ENCODE assay signal across 22 mouse cellular contexts in genomic region chr13:100697541-100697940, GRCm38 (mm10). TPM values are rescaled to one million over a fixed set of nuclear protein-coding genes. Genes with fewer than 3 reads are reported as not detected.
A peak's percentile ranks its signal among the peaks of the same experiment; 100 is the strongest.
DNase-seq lines count a peak whose midpoint lies in the region; ATAC-seq and TF ChIP-seq lines count a peak whose summit lies in the region.
"Had no signal": no experiment of that assay in that cellular context is flagged by ENCODE, and none has a peak within 500 bp of the region (broad histone marks: within the 10 kb centered on the region; RNA-seq: fewer than 3 reads in every experiment).

No protein-coding gene starts in this region.

- no peak for TF ChIP-seq CTCF in gastrocnemius, adult 2 months (IDR thresholded peaks at IDR 0.05)
- no peak for TF ChIP-seq CTCF in bone marrow macrophage, adult 2 months (IDR thresholded peaks at IDR 0.05; ENCODE audit: low read depth, low read length)

- no peak for TF ChIP-seq POLR2A in bone marrow macrophage, adult 2 months (IDR thresholded peaks at IDR 0.05; ENCODE audit: borderline replicate concordance, low read depth, low read length)

- DNase-seq in gastrocnemius, adult 2 months = peak; percentile 51
- no peak for DNase-seq in gastrocnemius, postnatal 25 days
- DNase-seq in 416B (ENCODE audit: low read depth) = peak; percentile 34
- DNase-seq in urinary bladder, postnatal 4 days (ENCODE audit: low spot score in 2 of 2) = no peak
- no peak for DNase-seq in adrenal gland, postnatal 25 days
- no peak for DNase-seq in adrenal gland, postnatal 36 days
- DNase-seq: adrenal gland, postnatal 10 days; cerebellum, adult 18-20 months; cerebellum, adult 9-10 months; cerebellum, postnatal 14 days; kidney, adult 11 months had no signal

- no peak overlapping the region for H3K4me3 ChIP-seq in gastrocnemius, adult 2 months
- no peak overlapping the region for H3K4me3 ChIP-seq in bone marrow macrophage, adult 2 months (ENCODE audit: insufficient read depth, low read length)
- H3K4me3 ChIP-seq: embryonic facial prominence, embryonic 12.5 days; embryonic facial prominence, embryonic 15.5 days; forebrain, embryonic 12.5 days; forebrain, embryonic 15.5 days; hindbrain, embryonic 12.5 days; intestine, embryonic 15.5 days had no signal

- intact Hi-C loops in gastrocnemius, adult 2 months (cut with DNase I) = no loop called here

- peak; percentile 66 for ATAC-seq in megakaryocyte, adult 5-6 weeks (ENCODE audit: poor library complexity, severe bottlenecking)
- ATAC-seq: forebrain, embryonic 15.5 days; hindbrain, embryonic 16.5 days; intestine, embryonic 15.5 days; Patski had no signal

- peaks cover 9% of the 10 kb centered on the region for H3K4me1 ChIP-seq in bone marrow macrophage, adult 2 months (ENCODE audit: control insufficient read depth, insufficient read depth, low read length)
- H3K4me1 ChIP-seq: embryonic facial prominence, embryonic 12.5 days; embryonic facial prominence, embryonic 15.5 days; forebrain, embryonic 12.5 days; forebrain, embryonic 15.5 days; hindbrain, embryonic 12.5 days; intestine, embryonic 15.5 days had no signal

- H3K27ac ChIP-seq in gastrocnemius, adult 2 months = peak overlapping the region; percentile 85
- H3K27ac ChIP-seq in bone marrow macrophage, adult 2 months (ENCODE audit: insufficient read depth, low read depth, low read length) = peak overlapping the region; percentile 36; the same call in 1 of the 2 replicates
- H3K27ac ChIP-seq: embryonic facial prominence, embryonic 12.5 days; embryonic facial prominence, embryonic 15.5 days; forebrain, embryonic 12.5 days; forebrain, embryonic 15.5 days; hindbrain, embryonic 12.5 days; intestine, embryonic 15.5 days had no signal

RNA-seq across cellular contexts. Expression of gene Ccdc125, which starts 28.0 kb away (rescaled TPM):
- total RNA-seq in gastrocnemius, adult 2 months (2021) = under 1 TPM; 0.15 to 0.17 TPM
- total RNA-seq in gastrocnemius, postnatal 25 days (2021) = under 1 TPM; 0.18 to 0.43 TPM
- 7.6 and 9.3 TPM in 2 replicates for polyA plus RNA-seq in bone marrow macrophage, adult 2 months (2012; ENCODE audit: insufficient read depth, insufficient read length, missing spikeins)
- 36.8 and 39.3 TPM in 2 replicates for total RNA-seq in megakaryocyte, adult 5-6 weeks (2015)
- total RNA-seq in megakaryocyte, adult 5-6 weeks (2017) = 65.1 and 70.7 TPM in 2 replicates
- 0.62 and 1.3 TPM in 2 replicates for total RNA-seq in adrenal gland, postnatal 25 days (2021)
- total RNA-seq in adrenal gland, postnatal 36 days (2021) = under 1 TPM; 0.66 to 0.76 TPM
- total RNA-seq: G1E had no signal
- polyA plus RNA-seq: G1E had no signal

RNA-seq across cellular contexts. Expression of gene Cdk7, which starts 33.2 kb away (rescaled TPM):
- total RNA-seq in gastrocnemius, adult 2 months (2021) = 10 to 100 TPM; 11.5 to 13.6 TPM
- 10 to 100 TPM; 11.2 to 13.5 TPM for total RNA-seq in gastrocnemius, postnatal 25 days (2021)
- 27.1 and 29.5 TPM in 2 replicates for polyA plus RNA-seq in bone marrow macrophage, adult 2 months (2012; ENCODE audit: insufficient read depth, insufficient read length, missing spikeins)
- total RNA-seq in megakaryocyte, adult 5-6 weeks (2015) = 26.1 and 27.2 TPM in 2 replicates
- 22.2 and 22.6 TPM in 2 replicates for total RNA-seq in megakaryocyte, adult 5-6 weeks (2017)
- 38.5 and 45.6 TPM in 2 replicates for total RNA-seq in adrenal gland, postnatal 25 days (2021)
- total RNA-seq in adrenal gland, postnatal 36 days (2021) = 10 to 100 TPM; 38.6 to 44.7 TPM

RNA-seq across cellular contexts. Expression of gene Taf9, which starts 46.2 kb away (rescaled TPM):
- total RNA-seq in gastrocnemius, adult 2 months (2021) = 1 to 10 TPM in 1 of 2 experiments, under 1 TPM in 1; 0.56 to 7.4 TPM
- total RNA-seq in gastrocnemius, postnatal 25 days (2021) = 1 to 10 TPM; 5.7 to 9.2 TPM
- 2.1 and 3.5 TPM in 2 replicates for polyA plus RNA-seq in bone marrow macrophage, adult 2 months (2012; ENCODE audit: insufficient read depth, insufficient read length, missing spikeins)
- total RNA-seq in megakaryocyte, adult 5-6 weeks (2015) = 21.9 and 28.0 TPM in 2 replicates
- total RNA-seq in megakaryocyte, adult 5-6 weeks (2017) = 14.4 and 26.5 TPM in 2 replicates
- total RNA-seq in adrenal gland, postnatal 25 days (2021) = 4.9 and 13.1 TPM in 2 replicates
- 10 to 100 TPM in 1 of 2 experiments, 1 to 10 TPM in 1; 8.3 to 15.4 TPM for total RNA-seq in adrenal gland, postnatal 36 days (2021)

RNA-seq across cellular contexts. Expression of gene Rad17, which starts 46.7 kb away (rescaled TPM):
- 10 to 100 TPM; 11.4 to 13.7 TPM for total RNA-seq in gastrocnemius, adult 2 months (2021)
- 10 to 100 TPM in 1 of 2 experiments, 1 to 10 TPM in 1; 9.4 to 11.0 TPM for total RNA-seq in gastrocnemius, postnatal 25 days (2021)
- 17.5 and 18.6 TPM in 2 replicates for polyA plus RNA-seq in bone marrow macrophage, adult 2 months (2012; ENCODE audit: insufficient read depth, insufficient read length, missing spikeins)
- total RNA-seq in megakaryocyte, adult 5-6 weeks (2015) = 25.6 and 28.7 TPM in 2 replicates
- 29.7 and 35.3 TPM in 2 replicates for total RNA-seq in megakaryocyte, adult 5-6 weeks (2017)
- 22.6 and 22.8 TPM in 2 replicates for total RNA-seq in adrenal gland, postnatal 25 days (2021)
- total RNA-seq in adrenal gland, postnatal 36 days (2021) = 10 to 100 TPM; 21.0 to 22.7 TPM

RNA-seq across cellular contexts. Expression of gene Ak6, which starts 46.8 kb away (rescaled TPM):
- 10 to 100 TPM; 67.2 to 80.7 TPM for total RNA-seq in gastrocnemius, adult 2 months (2021)
- total RNA-seq in gastrocnemius, postnatal 25 days (2021) = 10 to 100 TPM; 57.7 to 58.0 TPM
- polyA plus RNA-seq in bone marrow macrophage, adult 2 months (2012; ENCODE audit: insufficient read depth, insufficient read length, missing spikeins) = 93.3 and 95.3 TPM in 2 replicates
- 189 and 230 TPM in 2 replicates for total RNA-seq in megakaryocyte, adult 5-6 weeks (2015)
- total RNA-seq in megakaryocyte, adult 5-6 weeks (2017) = 153 and 173 TPM in 2 replicates
- total RNA-seq in adrenal gland, postnatal 25 days (2021) = 68.4 and 77.9 TPM in 2 replicates
- total RNA-seq in adrenal gland, postnatal 36 days (2021) = 10 to 100 TPM; 68.9 to 84.4 TPM

Comparison
In these comparisons a context has a peak if more than half of its experiments do, and no peak if none do; other contexts are left out.
1. DNase-seq: peak in gastrocnemius, adult 2 months (single experiment) and 416B (single experiment); none in gastrocnemius, postnatal 25 days (single experiment), urinary bladder, postnatal 4 days (0 of 2), adrenal gland, postnatal 25 days (single experiment) and adrenal gland, postnatal 36 days (0 of 2).
2. RNA of gene Ccdc125, which starts 28.0 kb away (total RNA-seq): 36.8 to 70.7 TPM in megakaryocyte, adult 5-6 weeks; 0.62 to 1.3 TPM in adrenal gland, postnatal 25 days, 0.66 to 0.76 TPM in adrenal gland, postnatal 36 days, 0.18 to 0.43 TPM in gastrocnemius, postnatal 25 days and 0.15 to 0.17 TPM in gastrocnemius, adult 2 months; every median in the first group is over 10 times any median in the second.